Mouse (Mus musculus) embryonic facial prominence, embryonic 14.5 days (tissue): ENCODE measurements at regions not wholly inside any gene's neighbourhood (a gene's known extent, or its start where the extent isn't known, plus 50 kb on each side); places are given as distances from the start of the nearest gene placed in this dataset.

Experiments used
- ATAC-seq: fragments of 200-750 bp; cut with Nextera tagmentation; 2 replicates; pipeline ENCODE4 v1.8.0; 2017; ENCODE audit warnings: low read depth, moderate number of reproducible peaks, moderate TSS enrichment
- DNase-seq: peaks from one replicate; pipeline ENCODE4 v3.0.0-alpha.2; 2015; ENCODE audit warnings: low spot score
- H3K27ac ChIP-seq: fragments of 300-500 bp; sonication (generic); replicated peaks from 2 replicates; pipeline ENCODE4 v1.5.1; 2014; ENCODE audit warnings: low read depth, mild to moderate bottlenecking, low read length, moderate library complexity
- H3K27me3 ChIP-seq: fragments of 300-500 bp; sonication (generic); replicated peaks from 2 replicates; pipeline ENCODE4 v1.6.1; 2014; ENCODE audit warnings: low read length; ENCODE audit not compliant: control insufficient read depth, insufficient read depth
- H3K36me3 ChIP-seq: fragments of 300-500 bp; sonication (generic); 2 replicates; pipeline ENCODE4 v1.6.1; 2014; ENCODE audit warnings: low read length, mixed read lengths; ENCODE audit not compliant: control insufficient read depth, insufficient read depth
- H3K4me1 ChIP-seq: fragments of 300-500 bp; sonication (generic); 2 replicates; pipeline ENCODE4 v1.6.1; 2014; ENCODE audit warnings: antibody characterized with exemption, low read length; ENCODE audit not compliant: control insufficient read depth, insufficient read depth
- H3K4me2 ChIP-seq: fragments of 300-500 bp; sonication (generic); 2 replicates; pipeline ENCODE4 v1.6.1; 2014; ENCODE audit warnings: low read depth, mild to moderate bottlenecking, low read length, moderate library complexity, mixed read lengths
- H3K4me3 ChIP-seq: fragments of 300-500 bp; sonication (generic); 2 replicates; pipeline ENCODE4 v1.5.1; 2014; ENCODE audit warnings: low read depth, mild to moderate bottlenecking, low read length
- H3K9ac ChIP-seq: fragments of 300-500 bp; sonication (generic); 2 replicates; pipeline ENCODE4 v1.6.1; 2014; ENCODE audit warnings: low read depth, mild to moderate bottlenecking, low read length, moderate library complexity, mixed read lengths
- H3K9me3 ChIP-seq: fragments of 300-500 bp; sonication (generic); 2 replicates; pipeline ENCODE4 v1.6.1; 2016; ENCODE audit warnings: low read length; ENCODE audit not compliant: control insufficient read depth
- WGBS: fragments of 180-500 bp; shearing (Covaris S2); extraction: QIAGEN DNeasy Blood & Tissue Kit; methylation state at CpG from one replicate; pipeline ENCODE4 v1.1.7; 2014; 5-methylcytosine and 5-hydroxymethylcytosine counted together

DNA sequence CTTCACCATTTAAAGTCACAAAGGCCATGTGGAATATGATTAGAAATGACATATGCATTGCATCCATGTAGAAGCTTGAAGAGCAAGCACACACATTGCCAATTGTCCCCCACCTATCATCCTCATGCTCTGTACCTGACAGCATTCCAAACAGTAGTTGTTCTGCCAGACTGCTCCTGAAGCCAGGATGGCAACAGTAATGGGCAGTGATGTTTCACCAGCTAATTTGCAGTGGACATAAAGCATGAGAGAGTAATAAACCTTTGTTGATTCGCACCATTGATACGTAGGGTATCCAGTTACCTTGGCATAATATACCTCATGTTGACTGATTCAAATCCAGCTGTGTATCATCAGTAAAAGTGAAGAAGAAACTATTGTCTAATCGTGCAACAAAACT, 606.5 kb upstream of the Celf2 start:
- no peak overlapping the region for H3K4me3 ChIP-seq
- no peak overlapping the region for H3K27ac ChIP-seq
- DNase-seq: no peak
- WGBS: 85% methylated on average over 3 of the region's 3 CpGs
- H3K4me1 ChIP-seq: no peaks in the 10 kb centered on the region
- no peaks in the 10 kb centered on the region for H3K9me3 ChIP-seq
- H3K36me3 ChIP-seq: no peaks in the 10 kb centered on the region
- ATAC-seq: no peak
- no peak overlapping the region for H3K9ac ChIP-seq
- no peaks in the 10 kb centered on the region for H3K27me3 ChIP-seq
- H3K4me2 ChIP-seq: no peak overlapping the region

- no peaks in the 10 kb centered on the region for H3K9me3 ChIP-seq
- H3K36me3 ChIP-seq: no peaks in the 10 kb centered on the region
- no peak overlapping the region for H3K4me3 ChIP-seq
- H3K27ac ChIP-seq: no peak overlapping the region
- no peaks in the 10 kb centered on the region for H3K4me1 ChIP-seq
- ATAC-seq (no peak), DNase-seq (peak; percentile 9)
- no peak overlapping the region for H3K9ac ChIP-seq
- no peak overlapping the region for H3K4me2 ChIP-seq
- H3K27me3 ChIP-seq: no peaks in the 10 kb centered on the region
- WGBS: 60% methylated on average over 1 of the region's 1 CpGs
Observed at GRCm38 (mm10) chr2:8112361-8113073, 603.2 kb upstream of the Celf2 start.

DNA sequence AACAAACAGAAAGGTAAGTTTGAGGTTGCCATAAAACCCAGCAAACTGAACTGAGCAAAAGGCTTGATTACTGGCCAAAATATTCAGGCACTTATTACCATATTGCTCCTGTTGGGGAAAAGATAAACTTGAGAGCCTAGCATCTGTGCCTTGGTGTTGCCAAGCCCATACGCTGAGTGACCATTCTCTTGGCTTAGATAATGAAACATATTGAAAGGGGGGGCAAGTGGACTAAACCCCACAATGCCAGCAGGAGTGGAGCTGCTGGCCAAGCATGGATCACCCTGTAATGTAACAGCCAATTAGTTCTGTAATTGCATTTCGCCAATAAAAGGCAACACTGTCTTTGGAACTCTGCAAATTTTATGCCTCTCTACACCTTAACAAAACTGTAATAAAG, 584.8 kb upstream of the Celf2 start:
- no peak overlapping the region for H3K4me3 ChIP-seq
- no peak overlapping the region for H3K27ac ChIP-seq
- no peaks in the 10 kb centered on the region for H3K9me3 ChIP-seq
- H3K4me2 ChIP-seq: no peak overlapping the region
- DNase-seq (no peak), ATAC-seq (no peak)
- 91% methylated on average over 2 of the region's 2 CpGs for WGBS
- no peak overlapping the region for H3K9ac ChIP-seq
- no peaks in the 10 kb centered on the region for H3K27me3 ChIP-seq
- no peaks in the 10 kb centered on the region for H3K4me1 ChIP-seq
- no peaks in the 10 kb centered on the region for H3K36me3 ChIP-seq

DNA sequence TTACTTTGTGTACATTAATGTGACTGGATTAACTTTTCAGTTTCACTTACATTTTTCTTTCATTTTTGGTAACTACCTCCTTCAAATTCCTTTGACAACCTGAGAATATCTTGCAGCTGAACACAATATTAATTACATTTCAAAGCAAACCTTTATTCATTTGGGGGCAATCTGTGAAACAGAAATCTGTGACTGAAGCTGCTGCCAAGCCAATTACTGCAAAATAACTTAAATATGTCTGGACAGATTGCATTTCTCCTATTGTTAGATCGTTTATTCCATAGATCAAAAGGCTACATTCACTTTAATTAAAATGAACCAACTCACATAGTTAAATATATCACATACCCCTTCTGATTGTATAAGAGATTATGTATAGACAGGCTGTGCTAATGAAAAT, 558.5 kb upstream of the Celf2 start:
- Histone ChIP-seq H3K4me3 (no peak overlapping the region), H3K4me2 (no peak overlapping the region), H3K4me1 (no peaks in the 10 kb centered on the region), H3K27ac (no peak overlapping the region), H3K9ac (no peak overlapping the region), H3K27me3 (no peaks in the 10 kb centered on the region), H3K36me3 (no peaks in the 10 kb centered on the region), H3K9me3 (no peaks in the 10 kb centered on the region)
- DNase-seq (no peak), ATAC-seq (no peak)
- 63% methylated on average over 1 of the region's 1 CpGs for WGBS

DNA sequence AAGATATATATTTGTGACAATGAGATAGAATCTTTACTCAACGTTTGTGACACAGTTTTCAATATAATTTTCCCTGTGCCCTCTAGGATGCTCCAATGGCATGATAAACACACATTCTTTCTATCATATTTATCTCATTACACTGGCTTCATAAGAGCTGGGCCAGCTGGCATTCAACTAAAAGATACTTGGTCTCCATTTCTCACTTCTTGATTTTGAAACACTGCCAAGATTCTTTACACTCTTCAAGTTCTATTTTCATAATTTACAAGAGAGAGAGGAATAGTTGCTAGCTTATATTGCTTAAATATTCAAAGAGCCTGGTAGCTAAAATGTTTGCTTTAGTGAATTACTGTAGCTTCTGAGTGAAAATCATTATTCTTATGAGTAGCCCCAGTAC, 552.3 kb upstream of the Celf2 start:
- ATAC-seq: no peak
- DNase-seq: no peak

GRCm38 (mm10) chr2:8029212-8029611, 519.8 kb upstream of the Celf2 start:
- Histone ChIP-seq H3K27ac (no peak overlapping the region), H3K4me2 (no peak overlapping the region), H3K9ac (no peak overlapping the region), H3K4me3 (no peak overlapping the region), H3K36me3 (no peaks in the 10 kb centered on the region), H3K27me3 (no peaks in the 10 kb centered on the region), H3K4me1 (no peaks in the 10 kb centered on the region), H3K9me3 (no peaks in the 10 kb centered on the region)
- ATAC-seq (no peak), DNase-seq (no peak)
- 60% methylated on average over 4 of the region's 4 CpGs for WGBS

More for the DNA sequence above, 552.3 kb upstream of the Celf2 start:
- H3K36me3 ChIP-seq: no peaks in the 10 kb centered on the region
- no peak overlapping the region for H3K27ac ChIP-seq
- no peaks in the 10 kb centered on the region for H3K4me1 ChIP-seq
- WGBS: 50% methylated on average over 1 of the region's 1 CpGs
- no peak overlapping the region for H3K9ac ChIP-seq
- H3K4me3 ChIP-seq: no peak overlapping the region
- no peak overlapping the region for H3K4me2 ChIP-seq
- H3K9me3 ChIP-seq: no peaks in the 10 kb centered on the region
- no peaks in the 10 kb centered on the region for H3K27me3 ChIP-seq

GRCm38 (mm10) chr2:8027571-8027970, 518.2 kb upstream of the Celf2 start:
- Histone ChIP-seq H3K4me2 (no peak overlapping the region), H3K9ac (no peak overlapping the region), H3K27me3 (no peaks in the 10 kb centered on the region), H3K27ac (no peak overlapping the region), H3K4me3 (no peak overlapping the region), H3K4me1 (no peaks in the 10 kb centered on the region), H3K9me3 (no peaks in the 10 kb centered on the region), H3K36me3 (no peaks in the 10 kb centered on the region)
- no peak for ATAC-seq
- no peak for DNase-seq

DNA sequence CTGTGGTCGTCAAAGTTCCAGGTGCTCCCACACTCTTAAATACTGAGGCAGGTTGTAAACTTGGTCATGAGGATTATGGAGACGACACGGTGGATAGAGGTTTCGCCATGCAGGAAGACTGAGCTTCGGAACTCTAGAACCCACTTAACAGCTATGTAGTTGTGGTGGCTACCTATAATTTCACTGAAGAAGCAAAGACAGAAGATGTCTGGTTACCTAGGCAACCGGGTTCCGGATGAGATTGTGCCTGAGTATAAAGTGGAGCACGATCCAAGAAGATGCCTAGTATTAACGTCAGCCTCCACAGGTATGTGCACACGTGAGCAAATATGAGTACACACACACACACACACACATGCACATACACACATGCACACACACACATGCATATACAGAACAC, 517.3 kb upstream of the Celf2 start:
- Histone ChIP-seq H3K27me3 (no peaks in the 10 kb centered on the region), H3K27ac (no peak overlapping the region), H3K4me1 (no peaks in the 10 kb centered on the region), H3K9me3 (no peaks in the 10 kb centered on the region), H3K4me3 (no peak overlapping the region), H3K4me2 (no peak overlapping the region), H3K9ac (no peak overlapping the region), H3K36me3 (no peaks in the 10 kb centered on the region)
- DNase-seq: no peak
- WGBS: 92% methylated on average over 10 of the region's 10 CpGs
- ATAC-seq: no peak

DNA sequence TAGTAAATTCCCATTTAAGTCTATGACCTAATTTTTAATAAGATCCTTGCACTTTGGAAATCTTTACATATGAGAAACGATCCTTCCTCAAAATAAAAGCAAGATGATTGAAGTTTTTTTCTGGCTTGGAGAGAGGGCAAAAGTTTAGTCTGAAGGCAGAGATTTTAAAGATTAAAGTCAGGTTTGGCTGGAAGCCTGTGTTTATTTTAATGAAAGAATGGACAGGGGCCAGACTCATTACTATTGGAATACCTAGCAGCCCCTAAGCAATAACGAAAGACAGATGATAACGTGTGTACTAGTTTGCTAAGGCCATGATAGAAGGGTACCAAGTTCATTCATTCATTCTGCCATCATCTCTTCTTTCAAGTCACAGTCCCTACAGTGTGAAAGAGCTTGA, 513.3 kb upstream of the Celf2 start:
- Histone ChIP-seq H3K27ac (no peak overlapping the region), H3K9ac (no peak overlapping the region), H3K9me3 (no peaks in the 10 kb centered on the region), H3K4me1 (no peaks in the 10 kb centered on the region), H3K4me2 (no peak overlapping the region), H3K4me3 (no peak overlapping the region), H3K36me3 (no peaks in the 10 kb centered on the region), H3K27me3 (no peaks in the 10 kb centered on the region)
- ATAC-seq (0 out of 2 replicates have a peak, but pooled peaks have one; percentile 15), DNase-seq (peak; percentile 79)
- 27% methylated on average over 3 of the region's 3 CpGs for WGBS
